Mouse (Mus musculus): ENCODE data around the gene Dnajc1.

The Dnajc1 gene

GRCm38 (mm10) chr2:18392331-18393021 is at the start of gene Dnajc1:
TSS of gene Dnajc1 (minus strand) at chr2:18392830.
- DNase-seq (ENCODE audit: low read depth, low spot score), result peak; percentile 96

- DNase-seq (ENCODE audit: low read depth, low spot score), result no peak
Measured at GRCm38 (mm10) chr2:18441871-18442270, 49.2 kb upstream of the Dnajc1 start.

- DNase-seq (ENCODE audit: low read depth, low spot score), result peak; percentile 10
Measured at GRCm38 (mm10) chr2:18415242-18415641, 22.6 kb upstream of the Dnajc1 start.

GRCm38 (mm10) chr2:18403679-18404078 is 11.0 kb upstream of the Dnajc1 start:
- DNase-seq (ENCODE audit: low read depth, low spot score), result no peak

- no peak for DNase-seq (ENCODE audit: low read depth, low spot score)
Measured at GRCm38 (mm10) chr2:18401771-18402170, 9.1 kb upstream of the Dnajc1 start.

- peak; percentile 36 for DNase-seq (ENCODE audit: low read depth, low spot score)
Measured at GRCm38 (mm10) chr2:18393022-18393519, 441 bp upstream of the Dnajc1 start.

GRCm38 (mm10) chr2:18391861-18392260 is 769 bp downstream of the Dnajc1 start:
- DNase-seq (ENCODE audit: low read depth, low spot score), result no peak

- peak; percentile 18 for DNase-seq (ENCODE audit: low read depth, low spot score)
Measured at GRCm38 (mm10) chr2:18389631-18390030, 3.0 kb downstream of the Dnajc1 start.

- peak; percentile 40 for DNase-seq (ENCODE audit: low read depth, low spot score)
Measured at GRCm38 (mm10) chr2:18381662-18382061, 11.0 kb downstream of the Dnajc1 start.

- DNase-seq (ENCODE audit: low read depth, low spot score), result no peak
Measured at GRCm38 (mm10) chr2:18372400-18373182, 20.0 kb downstream of the Dnajc1 start.

GRCm38 (mm10) chr2:18370794-18371498 is 21.7 kb downstream of the Dnajc1 start:
- no peak for DNase-seq (ENCODE audit: low read depth, low spot score)

- no peak for DNase-seq (ENCODE audit: low read depth, low spot score)
Measured at GRCm38 (mm10) chr2:18364402-18364801, 28.2 kb downstream of the Dnajc1 start.

GRCm38 (mm10) chr2:18355293-18355692 is 37.3 kb downstream of the Dnajc1 start:
- DNase-seq (ENCODE audit: low read depth, low spot score), result no peak

GRCm38 (mm10) chr2:18352620-18353019 is 40.0 kb downstream of the Dnajc1 start:
- no peak for DNase-seq (ENCODE audit: low read depth, low spot score)

GRCm38 (mm10) chr2:18343464-18343863 is 49.2 kb downstream of the Dnajc1 start:
- DNase-seq (ENCODE audit: low read depth, low spot score), result peak; percentile 36

GRCm38 (mm10) chr2:18318671-18319070 is 74.0 kb downstream of the Dnajc1 start:
- DNase-seq (ENCODE audit: low read depth, low spot score), result no peak

GRCm38 (mm10) chr2:18317503-18318281 is 74.9 kb downstream of the Dnajc1 start:
- DNase-seq (ENCODE audit: low read depth, low spot score), result no peak

GRCm38 (mm10) chr2:18316909-18317308 is 75.7 kb downstream of the Dnajc1 start:
- no peak for DNase-seq (ENCODE audit: low read depth, low spot score)

- no peak for DNase-seq (ENCODE audit: low read depth, low spot score)
Measured at GRCm38 (mm10) chr2:18310261-18311104, 82.1 kb downstream of the Dnajc1 start.
